Mouse (Mus musculus) lung, adult 18-20 months (tissue): ENCODE measurements at regions not wholly inside any gene's neighbourhood (a gene's known extent, or its start where the extent isn't known, plus 50 kb on each side); places are given as distances from the start of the nearest gene placed in this dataset.

Experiments used
- DNase-seq, 2 experiments: peaks; one replicate each; pipeline ENCODE4 v3.0.0; 2022; ENCODE audit warnings: mixed read lengths in 2 of 2

- no peak for DNase-seq
Observed at GRCm38 (mm10) chr10:84317960-84318359, 122.4 kb downstream of the Nuak1 start.
